Mouse (Mus musculus): ENCODE results near the gene Cdh24.

DNA sequence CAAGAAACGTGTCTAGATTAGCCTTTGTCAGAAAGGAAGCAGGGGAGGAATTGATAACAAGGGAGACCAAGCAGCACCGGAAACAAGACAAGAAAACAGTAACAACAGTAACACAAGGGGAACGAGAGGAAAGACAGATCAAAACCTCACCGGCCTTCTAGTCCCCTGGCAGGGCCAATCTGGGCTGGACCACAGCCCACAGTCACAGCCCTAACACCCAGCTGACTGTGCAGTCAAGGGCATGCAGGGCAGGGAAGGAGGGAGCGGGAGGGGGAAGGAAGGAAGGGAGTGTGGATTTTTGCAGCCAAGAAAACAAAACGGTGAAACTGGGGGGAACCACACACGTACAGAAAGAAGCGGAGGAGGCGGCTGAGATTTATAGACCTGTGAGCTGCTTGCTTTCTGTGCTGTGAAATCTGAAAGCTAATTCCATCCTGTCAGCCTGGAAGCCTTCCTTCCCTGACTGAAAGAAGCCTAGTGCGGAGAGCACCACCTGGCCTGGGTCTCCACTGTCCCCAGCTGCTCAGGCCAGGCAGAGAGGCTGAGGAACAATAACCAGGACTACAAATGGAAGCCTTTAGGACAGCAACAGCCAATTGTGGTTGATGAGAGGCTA lies 48.7 kb downstream of the Cdh24 start:
- TF ChIP-seq SRF (IDR thresholded peaks at IDR 0.05; ENCODE audit: control insufficient read depth, insufficient read length, low read depth) (no peak), POLR2A (IDR thresholded peaks at IDR 0.05; ENCODE audit: insufficient read length, low read depth) (no peak), USF1 (IDR thresholded peaks at IDR 0.05; ENCODE audit: low read depth) (no peak), MYOG (IDR thresholded peaks at IDR 0.05; ENCODE audit: control insufficient read depth in 1 of 3, insufficient read depth in 1 of 3, insufficient read length in 2 of 3, low read depth in 2 of 3) (no peak)
